Comparison of ENCODE assay signal across 19 mouse cellular contexts in the genomic region with DNA sequence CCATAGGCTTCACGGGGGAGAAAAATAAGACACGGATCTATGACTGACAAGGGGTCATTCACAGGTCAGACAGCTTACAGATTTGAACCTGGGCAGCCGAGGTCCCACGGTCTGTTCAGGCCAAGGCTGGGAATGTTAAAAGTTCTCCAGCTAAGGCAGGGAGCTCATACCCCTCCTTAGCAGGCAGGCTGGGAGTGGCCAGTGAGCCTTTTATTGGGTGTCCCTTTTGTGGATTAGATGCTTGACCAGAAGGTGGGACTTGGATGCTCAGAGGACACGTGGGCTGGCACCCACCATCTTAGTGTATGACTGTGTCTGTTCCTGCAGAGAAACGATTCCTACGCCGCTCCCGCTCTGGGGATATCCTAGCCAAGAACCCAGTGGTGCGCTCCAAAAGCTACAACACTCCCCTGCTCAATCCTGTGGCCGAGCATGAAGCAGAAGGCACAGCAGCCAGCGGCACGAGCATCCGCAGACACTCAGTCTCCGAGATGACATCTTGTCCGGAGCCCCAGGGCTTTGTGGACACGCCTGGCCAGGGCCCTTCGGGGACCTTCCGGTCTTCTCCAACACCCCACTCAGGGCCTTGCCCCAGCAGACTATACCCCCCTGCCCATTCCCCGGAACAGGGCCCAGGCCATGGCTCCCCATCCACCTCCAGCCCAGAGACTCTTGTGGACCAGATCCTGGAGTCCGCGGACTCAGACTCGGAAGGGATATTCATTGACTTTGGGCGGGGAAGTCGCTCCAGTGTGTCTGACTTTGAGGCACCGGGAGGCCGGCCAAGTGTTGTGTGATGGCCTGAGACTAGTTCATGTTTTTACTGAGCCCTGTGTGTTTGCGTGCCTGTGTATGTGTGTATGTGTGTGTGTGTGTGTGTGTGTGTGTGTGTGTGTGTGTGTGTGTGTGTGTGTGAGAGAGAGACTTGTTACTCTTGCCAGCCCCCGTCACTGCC. TPM values are rescaled to one million over a fixed set of nuclear protein-coding genes. Genes with fewer than 3 reads are reported as not detected.
DNase-seq lines count a peak whose midpoint lies in the region; ATAC-seq and TF ChIP-seq lines count a peak whose summit lies in the region.
"Had no signal": no experiment of that assay in that cellular context is flagged by ENCODE, and none has a peak within 500 bp of the region (broad histone marks: within the 10 kb centered on the region; RNA-seq: fewer than 3 reads in every experiment).

No protein-coding gene starts in this region.

- intact Hi-C loops in heart, adult 2 months (cut with DNase I) = no loop called here

- no peak for ATAC-seq in heart, embryonic 12.5 days (ENCODE audit: insufficient number of reproducible peaks, low FRiP score)
- ATAC-seq in kidney, embryonic 15.5 days (replicated peaks; ENCODE audit: low FRiP score) = no peak
- ATAC-seq: activated CD4-positive, CD25-positive, alpha-beta regulatory T cell, adult 4 months; intestine, embryonic 16.5 days; liver, embryonic 12.5 days; Patski had no signal

- TF ChIP-seq EP300 in heart, adult 2 months (IDR thresholded peaks at IDR 0.05; ENCODE audit: insufficient read depth, low read depth, low read length) = no peak

- H3K79me2 ChIP-seq in heart, adult 2 months (replicated peaks; ENCODE audit: control insufficient read depth, insufficient read depth, low read length) = no peaks in the 10 kb centered on the region

- no peaks in the 10 kb centered on the region for H3K36me3 ChIP-seq in heart, adult 2 months (ENCODE audit: control insufficient read depth, insufficient read depth, low read length)
- peaks cover 38% of the 10 kb centered on the region for H3K36me3 ChIP-seq in heart, embryonic 12.5 days
- H3K36me3 ChIP-seq in kidney, embryonic 15.5 days = peaks cover 50% of the 10 kb centered on the region
- H3K36me3 ChIP-seq: forebrain, embryonic 12.5 days; midbrain, embryonic 12.5 days had no signal

- H3K9me3 ChIP-seq in heart, embryonic 12.5 days (replicated peaks) = no peaks in the 10 kb centered on the region
- H3K9me3 ChIP-seq in kidney, embryonic 15.5 days (replicated peaks) = no peaks in the 10 kb centered on the region
- H3K9me3 ChIP-seq: forebrain, embryonic 12.5 days; liver, embryonic 12.5 days; midbrain, embryonic 12.5 days had no signal

- TF ChIP-seq CTCF in heart, adult 2 months (IDR thresholded peaks at IDR 0.05) = no peak

- no peak overlapping the region for H3K4me3 ChIP-seq in heart, adult 2 months
- no peak overlapping the region for H3K4me3 ChIP-seq in heart, embryonic 12.5 days
- no peak overlapping the region for H3K4me3 ChIP-seq in kidney, embryonic 15.5 days (replicated peaks)
- H3K4me3 ChIP-seq: forebrain, embryonic 12.5 days; liver, embryonic 12.5 days; midbrain, embryonic 12.5 days had no signal

- DNase-seq in heart, adult 2 months = peak in 1 of 2 experiments; percentile 33
- DNase-seq in kidney, postnatal 25 days = peak; percentile 60 to 74
- DNase-seq in urinary bladder, postnatal 14 days (ENCODE audit: low spot score) = peak; percentile 42
- no peak for DNase-seq in urinary bladder, postnatal 4 days (ENCODE audit: low spot score in 2 of 2)
- DNase-seq in cerebellum, adult 8-10 months = no peak
- no peak for DNase-seq in ovary, adult 18-20 months (ENCODE audit: low spot score)
- DNase-seq: cerebellum, adult 11-12 months; right cerebral cortex, adult 18-20 months; spleen, adult 18-20 months had no signal

- no peak overlapping the region for H3K9ac ChIP-seq in heart, adult 2 months (ENCODE audit: low read depth, low read length)
- H3K9ac ChIP-seq in heart, embryonic 12.5 days = no peak overlapping the region
- H3K9ac ChIP-seq in kidney, embryonic 15.5 days = no peak overlapping the region
- H3K9ac ChIP-seq: forebrain, embryonic 12.5 days; hindbrain, embryonic 14.5 days; liver, embryonic 12.5 days; midbrain, embryonic 12.5 days had no signal

- 87% methylated on average over 29 of the region's 29 CpGs for WGBS in heart, adult 2 months
- 87% methylated on average over 29 of the region's 29 CpGs for WGBS in heart, embryonic 12.5 days
- 87% methylated on average over 29 of the region's 29 CpGs for WGBS in kidney, embryonic 15.5 days

- no peak overlapping the region for H3K4me2 ChIP-seq in heart, embryonic 12.5 days
- no peak overlapping the region for H3K4me2 ChIP-seq in kidney, embryonic 15.5 days
- H3K4me2 ChIP-seq: forebrain, embryonic 12.5 days; hindbrain, embryonic 14.5 days; liver, embryonic 12.5 days; midbrain, embryonic 12.5 days had no signal

- H3K27ac ChIP-seq in heart, adult 2 months = peak overlapping the region; percentile 2
- H3K27ac ChIP-seq in heart, embryonic 12.5 days (ENCODE audit: poor library complexity, severe bottlenecking) = no peak overlapping the region
- H3K27ac ChIP-seq in kidney, embryonic 15.5 days = no peak overlapping the region
- H3K27ac ChIP-seq: forebrain, embryonic 12.5 days; hindbrain, embryonic 14.5 days; liver, embryonic 12.5 days; macrophage; midbrain, embryonic 12.5 days had no signal

- no peak for TF ChIP-seq POLR2A in heart, adult 2 months (IDR thresholded peaks at IDR 0.05; ENCODE audit: insufficient read depth, low read depth, low read length)

- peaks cover 6% of the 10 kb centered on the region; the same call in 1 of the 2 replicates for H3K4me1 ChIP-seq in heart, adult 2 months (ENCODE audit: control insufficient read depth, insufficient read depth, low read length)
- peaks cover 6% of the 10 kb centered on the region for H3K4me1 ChIP-seq in heart, embryonic 12.5 days (replicated peaks)
- H3K4me1 ChIP-seq in kidney, embryonic 15.5 days = peaks cover 12% of the 10 kb centered on the region; the same call in 1 of the 2 replicates
- H3K4me1 ChIP-seq: forebrain, embryonic 12.5 days; liver, embryonic 12.5 days; midbrain, embryonic 12.5 days had no signal

- H3K27me3 ChIP-seq in heart, adult 2 months (ENCODE audit: control insufficient read depth, insufficient read depth, low read length) = no peaks in the 10 kb centered on the region
- H3K27me3 ChIP-seq in heart, embryonic 12.5 days (replicated peaks) = no peaks in the 10 kb centered on the region
- H3K27me3 ChIP-seq in kidney, embryonic 15.5 days = no peaks in the 10 kb centered on the region
- H3K27me3 ChIP-seq: forebrain, embryonic 12.5 days; liver, embryonic 12.5 days; midbrain, embryonic 12.5 days; Patski had no signal

RNA-seq across cellular contexts. Expression of a gene that starts 17.2 kb away (rescaled TPM):
- 1 to 10 TPM in 1 of 2 experiments, under 1 TPM in 1; 0.70 to 1.5 TPM for total RNA-seq in heart, adult 2 months (2021)
- polyA plus RNA-seq in heart, adult 2 months (2012; rRNA removed) = 1.7 and 1.9 TPM in 2 replicates
- polyA plus RNA-seq in heart, embryonic 12.5 days (2016; fragmentation: Nextera tagmentation; extraction: Ambion mirVana) = 3.4 and 4.0 TPM in 2 replicates
- 7.9 and 10.3 TPM in 2 replicates for polyA plus RNA-seq in kidney, embryonic 15.5 days (2015; fragmentation: Nextera tagmentation; extraction: Ambion mirVana)
- polyA plus RNA-seq: activated CD4-positive, CD25-positive, alpha-beta regulatory T cell, adult 4 months; macrophage had no signal

RNA-seq across cellular contexts. Expression of a gene that starts 33.2 kb away (rescaled TPM):
- total RNA-seq in heart, adult 2 months (2021) = 1 to 10 TPM; 2.8 to 4.9 TPM
- 5.9 and 8.1 TPM in 2 replicates for polyA plus RNA-seq in heart, adult 2 months (2012; rRNA removed)
- polyA plus RNA-seq in heart, embryonic 12.5 days (2016; fragmentation: Nextera tagmentation; extraction: Ambion mirVana) = 23.1 and 25.5 TPM in 2 replicates
- polyA plus RNA-seq in kidney, embryonic 15.5 days (2015; fragmentation: Nextera tagmentation; extraction: Ambion mirVana) = 40.3 and 46.8 TPM in 2 replicates
- polyA plus RNA-seq: activated CD4-positive, CD25-positive, alpha-beta regulatory T cell, adult 4 months had no signal

Comparison
In these comparisons a context has a peak if more than half of its experiments do, and no peak if none do; other contexts are left out.
1. DNase-seq: peak in kidney, postnatal 25 days (2 of 2) and urinary bladder, postnatal 14 days (single experiment); none in urinary bladder, postnatal 4 days (0 of 2), cerebellum, adult 8-10 months (single experiment) and ovary, adult 18-20 months (single experiment).